Mouse (Mus musculus) liver, embryonic 11.5 days (tissue): ENCODE measurements around the gene Trappc12. TPM values are rescaled to one million over a fixed set of nuclear protein-coding genes. Genes with fewer than 3 reads are reported as not detected.

ENCODE experiments used
- ATAC-seq: fragments of 200-750 bp; cut with Nextera tagmentation; replicated peaks from 2 replicates; pipeline ENCODE4 v1.8.0; 2017; ENCODE audit warnings: moderate number of reproducible peaks, mild to moderate bottlenecking, moderate TSS enrichment, moderate library complexity; ENCODE audit not compliant: low FRiP score
- DNase-seq: peaks from one replicate; pipeline ENCODE4 v3.0.0-alpha.2; 2017; ENCODE audit warnings: low spot score
- H3K27ac ChIP-seq: fragments of 300-500 bp; sonication (generic); 2 replicates; pipeline ENCODE4 v1.5.1; 2014; ENCODE audit warnings: mild to moderate bottlenecking, low read depth, low read length, control low read depth
- H3K27me3 ChIP-seq: fragments of 300-500 bp; sonication (generic); replicated peaks from 2 replicates; pipeline ENCODE4 v1.6.1; 2014; ENCODE audit warnings: low read length, mixed read lengths; ENCODE audit not compliant: control insufficient read depth, insufficient read depth
- H3K36me3 ChIP-seq: fragments of 300-500 bp; sonication (generic); 2 replicates; pipeline ENCODE4 v1.6.1; 2014; ENCODE audit warnings: mild to moderate bottlenecking, low read length, moderate library complexity, mixed read lengths; ENCODE audit not compliant: control insufficient read depth, insufficient read depth
- H3K4me1 ChIP-seq: fragments of 300-500 bp; sonication (generic); replicated peaks from 2 replicates; pipeline ENCODE4 v1.6.1; 2014; ENCODE audit warnings: low read length, mixed read lengths; ENCODE audit not compliant: control insufficient read depth, insufficient read depth
- H3K4me2 ChIP-seq: fragments of 300-500 bp; sonication (generic); 2 replicates; pipeline ENCODE4 v1.6.1; 2014; ENCODE audit warnings: mild to moderate bottlenecking, control low read depth, moderate library complexity
- H3K4me3 ChIP-seq: fragments of 300-500 bp; sonication (generic); 2 replicates; pipeline ENCODE4 v1.5.1; 2014; ENCODE audit warnings: low read depth, low read length, control low read depth
- H3K9ac ChIP-seq: fragments of 300-500 bp; sonication (generic); 2 replicates; pipeline ENCODE4 v1.6.1; 2014; ENCODE audit warnings: low read depth, low read length, control low read depth
- H3K9me3 ChIP-seq: fragments of 300-500 bp; sonication (generic); 2 replicates; pipeline ENCODE4 v1.6.1; 2016; ENCODE audit warnings: low read length, inconsistent platforms, mixed read lengths; ENCODE audit not compliant: control insufficient read depth
- WGBS: fragments of 180-500 bp; shearing (Covaris S2); extraction: QIAGEN DNeasy Blood & Tissue Kit; methylation state at CpG from one replicate; pipeline ENCODE4 v1.1.7; 2014; 5-methylcytosine and 5-hydroxymethylcytosine counted together
- polyA plus RNA-seq: library from polyadenylated mRNA; unstranded; fragments of >200 nt; fragmentation: Nextera tagmentation; extraction: Ambion mirVana; gene quantifications from 2 replicates; pipeline ENCODE4 v1.2.1, GENCODE M21; 2014

The Trappc12 gene
- polyA plus RNA-seq, 1 experiment from 2014 or later: 43.2 TPM

DNA sequence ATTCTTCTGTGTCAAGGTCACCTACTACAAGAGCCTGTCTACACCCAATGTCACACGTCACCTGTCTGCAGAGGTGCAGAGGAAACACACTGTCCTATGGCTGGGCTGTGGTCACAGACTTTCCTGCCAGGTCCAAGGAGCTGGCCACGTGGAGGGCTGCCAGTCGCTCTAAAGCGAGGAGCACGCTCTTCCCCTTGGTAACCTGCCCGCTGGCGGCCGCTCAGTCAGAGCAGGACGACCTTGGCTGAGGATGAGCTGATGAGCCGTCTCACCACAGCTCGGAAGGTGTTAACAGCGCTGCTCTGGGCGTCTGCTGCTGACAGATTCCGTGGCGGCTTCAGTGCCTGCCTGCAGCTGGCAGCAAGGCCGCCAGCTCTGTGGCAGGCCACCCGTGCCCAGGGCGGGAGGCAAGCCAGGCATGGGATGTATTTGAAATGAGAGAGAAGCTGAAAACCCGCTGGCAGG is 49.7 kb downstream of the Trappc12 start:
- H3K36me3 ChIP-seq: peaks cover 2% of the 10 kb centered on the region; the same call in 1 of the 2 replicates
- 78% methylated on average over 19 of the region's 19 CpGs for WGBS
- H3K9me3 ChIP-seq: no peaks in the 10 kb centered on the region
- no peak overlapping the region for H3K9ac ChIP-seq
- DNase-seq (no peak), ATAC-seq (no peak)
- H3K4me1 ChIP-seq: no peaks in the 10 kb centered on the region
- H3K27me3 ChIP-seq: no peaks in the 10 kb centered on the region
- no peak overlapping the region for H3K4me3 ChIP-seq
- 0 out of 2 replicates have a peak overlapping the region, but pooled peaks have one; percentile 10 for H3K27ac ChIP-seq
- H3K4me2 ChIP-seq: no peak overlapping the region

DNA sequence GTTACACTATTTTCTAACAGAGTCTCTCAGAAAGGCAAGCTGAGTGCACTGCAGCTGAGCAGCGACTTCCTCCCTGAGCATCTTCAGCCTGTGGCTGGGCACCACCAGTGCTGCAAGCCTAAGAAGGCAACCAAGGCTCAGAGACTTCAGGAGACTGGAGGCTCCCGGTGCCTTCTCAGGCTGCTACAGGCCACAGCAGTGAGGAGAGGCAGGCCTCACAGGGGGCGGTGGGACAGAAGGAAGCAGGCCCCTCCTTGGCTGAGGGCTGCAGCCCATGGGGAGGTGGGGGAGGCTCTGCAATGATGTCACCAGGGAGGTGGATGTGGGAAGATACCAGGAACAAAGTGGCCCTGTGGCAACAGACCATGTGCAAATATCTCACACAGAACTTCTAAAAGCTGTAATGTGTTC is 50.2 kb downstream of the Trappc12 start:
- no peak overlapping the region for H3K9ac ChIP-seq
- 51% methylated on average over 3 of the region's 3 CpGs for WGBS
- no peaks in the 10 kb centered on the region; the same call in 1 of the 2 replicates for H3K36me3 ChIP-seq
- H3K4me3 ChIP-seq: no peak overlapping the region
- H3K4me2 ChIP-seq: no peak overlapping the region
- no peaks in the 10 kb centered on the region for H3K9me3 ChIP-seq
- no peak overlapping the region for H3K27ac ChIP-seq
- no peaks in the 10 kb centered on the region for H3K27me3 ChIP-seq
- DNase-seq (no peak), ATAC-seq (no peak)
- H3K4me1 ChIP-seq: no peaks in the 10 kb centered on the region

DNA sequence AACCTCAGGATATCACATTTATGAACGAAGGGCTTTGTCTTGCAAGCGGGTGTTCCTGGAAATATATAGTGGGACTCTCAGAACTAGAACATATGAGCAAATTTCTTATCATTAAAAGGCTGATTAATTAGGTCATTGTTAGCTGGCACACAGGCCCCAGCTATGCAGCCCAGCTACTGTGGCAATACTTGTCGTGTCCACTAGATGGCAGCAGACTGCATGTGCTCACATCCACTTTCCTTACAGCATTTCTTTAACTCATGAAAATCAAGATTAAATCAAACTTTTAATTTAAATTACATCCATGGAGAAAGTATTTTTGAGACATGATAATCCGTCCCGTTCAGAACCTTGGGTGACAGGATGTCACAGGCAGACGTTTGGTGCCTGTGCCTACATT is 50.6 kb downstream of the Trappc12 start:
- ATAC-seq (no peak), DNase-seq (no peak)
- Histone ChIP-seq H3K27me3 (no peaks in the 10 kb centered on the region), H3K4me2 (no peak overlapping the region), H3K4me3 (no peak overlapping the region), H3K9me3 (no peaks in the 10 kb centered on the region), H3K36me3 (no peaks in the 10 kb centered on the region; the same call in 1 of the 2 replicates), H3K4me1 (no peaks in the 10 kb centered on the region), H3K27ac (no peak overlapping the region), H3K9ac (no peak overlapping the region)
- WGBS: 17% methylated on average over 6 of the region's 6 CpGs

DNA sequence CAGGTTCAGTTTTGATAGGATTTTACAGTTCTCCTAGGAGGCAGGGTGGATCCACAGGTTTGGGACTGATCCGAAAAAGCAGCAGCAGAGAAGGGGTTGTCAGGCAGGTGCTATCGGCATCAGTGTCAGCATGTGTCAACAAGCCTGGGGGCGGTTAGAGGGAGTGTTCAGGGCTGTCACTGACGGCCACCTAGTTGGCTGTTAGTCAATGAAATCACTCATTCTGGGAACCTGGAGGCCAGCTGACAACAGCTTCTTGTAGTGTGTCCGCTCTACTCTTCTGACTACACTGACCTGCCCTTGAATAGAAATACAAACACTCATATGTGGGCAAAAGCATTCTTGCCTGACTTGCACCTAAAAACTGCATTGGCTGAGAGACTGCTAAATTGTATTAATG is 51.2 kb downstream of the Trappc12 start:
- Histone ChIP-seq H3K9ac (no peak overlapping the region), H3K27ac (no peak overlapping the region), H3K4me3 (no peak overlapping the region), H3K27me3 (no peaks in the 10 kb centered on the region), H3K4me2 (no peak overlapping the region), H3K36me3 (no peaks in the 10 kb centered on the region; the same call in 1 of the 2 replicates), H3K9me3 (no peaks in the 10 kb centered on the region), H3K4me1 (0 out of 2 replicates have a peak, but pooled peaks cover 2% of the 10 kb centered on the region)
- no peak for ATAC-seq
- no peak for DNase-seq
- WGBS: 72% methylated on average over 5 of the region's 5 CpGs

DNA sequence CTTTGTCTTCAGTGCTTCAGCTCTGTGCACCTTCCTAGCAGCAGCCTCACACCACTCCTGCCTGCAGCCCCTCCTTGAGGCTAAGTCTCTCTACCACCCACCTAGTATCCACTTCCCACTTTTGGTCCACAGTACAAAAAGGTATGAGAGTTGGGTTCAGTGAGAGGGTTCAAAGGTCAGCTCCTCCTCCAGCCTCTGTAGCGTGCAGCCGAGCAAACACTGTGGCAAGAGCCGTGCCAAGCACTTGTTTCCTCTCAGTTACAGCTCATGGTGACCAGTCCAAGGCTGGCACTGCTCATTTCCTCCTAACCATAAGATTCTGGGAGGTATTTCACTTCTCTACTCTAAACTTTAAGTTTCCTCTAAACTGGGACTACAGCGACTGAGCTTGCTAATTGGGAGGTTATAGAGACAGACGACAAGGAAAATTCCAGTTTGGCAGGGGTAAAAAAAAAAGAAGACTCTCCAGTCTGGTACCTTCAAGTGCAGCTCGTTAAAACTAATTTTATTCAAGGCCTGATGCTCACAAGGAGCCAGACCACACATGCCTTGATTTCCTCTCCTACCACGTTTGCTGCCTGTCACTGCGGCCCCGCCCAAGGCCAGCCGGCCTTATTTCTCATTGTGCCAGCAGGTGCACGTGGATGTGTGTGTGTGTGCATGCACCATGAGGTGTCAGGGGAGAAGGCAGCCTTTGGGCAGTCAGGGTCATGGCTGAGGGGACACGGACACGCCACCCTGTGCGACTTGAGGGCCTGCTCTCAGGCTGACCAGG is 52.3 kb downstream of the Trappc12 start:
- Histone ChIP-seq H3K36me3 (no peaks in the 10 kb centered on the region; the same call in 1 of the 2 replicates), H3K4me3 (no peak overlapping the region), H3K4me1 (0 out of 2 replicates have a peak, but pooled peaks cover 2% of the 10 kb centered on the region), H3K4me2 (no peak overlapping the region; the same call in 1 of the 2 replicates), H3K9me3 (no peaks in the 10 kb centered on the region), H3K27ac (no peak overlapping the region), H3K9ac (no peak overlapping the region), H3K27me3 (no peaks in the 10 kb centered on the region)
- WGBS: 82% methylated on average over 14 of the region's 14 CpGs
- ATAC-seq (peak; percentile 15; the same call in 1 of the 2 replicates), DNase-seq (no peak)

DNA sequence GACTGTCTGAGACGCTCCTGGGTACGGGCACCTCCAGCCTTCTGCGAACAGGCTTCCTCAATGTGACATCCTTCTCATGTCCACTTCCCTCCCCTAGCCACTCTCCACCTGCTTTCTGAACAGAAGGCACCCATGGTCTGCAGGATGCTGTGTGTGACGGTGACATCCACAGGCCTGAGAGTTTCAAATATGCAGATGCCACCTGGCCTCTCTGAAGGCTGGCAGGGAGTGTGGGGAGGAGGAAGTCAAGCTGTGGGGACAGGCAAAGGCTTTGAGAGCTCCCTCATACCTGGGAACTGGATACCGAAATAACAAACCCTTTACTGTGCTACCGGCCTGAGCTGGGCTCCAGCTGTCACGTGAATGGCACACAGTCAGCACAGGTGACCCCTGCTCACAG is 55.5 kb downstream of the Trappc12 start:
- 83% methylated on average over 7 of the region's 7 CpGs for WGBS
- Histone ChIP-seq H3K9ac (no peak overlapping the region), H3K27me3 (no peaks in the 10 kb centered on the region), H3K9me3 (no peaks in the 10 kb centered on the region), H3K36me3 (peaks cover 4% of the 10 kb centered on the region; the same call in 1 of the 2 replicates), H3K4me1 (0 out of 2 replicates have a peak, but pooled peaks cover 2% of the 10 kb centered on the region), H3K4me3 (no peak overlapping the region), H3K27ac (no peak overlapping the region), H3K4me2 (no peak overlapping the region)
- DNase-seq: no peak
- ATAC-seq: no peak

DNA sequence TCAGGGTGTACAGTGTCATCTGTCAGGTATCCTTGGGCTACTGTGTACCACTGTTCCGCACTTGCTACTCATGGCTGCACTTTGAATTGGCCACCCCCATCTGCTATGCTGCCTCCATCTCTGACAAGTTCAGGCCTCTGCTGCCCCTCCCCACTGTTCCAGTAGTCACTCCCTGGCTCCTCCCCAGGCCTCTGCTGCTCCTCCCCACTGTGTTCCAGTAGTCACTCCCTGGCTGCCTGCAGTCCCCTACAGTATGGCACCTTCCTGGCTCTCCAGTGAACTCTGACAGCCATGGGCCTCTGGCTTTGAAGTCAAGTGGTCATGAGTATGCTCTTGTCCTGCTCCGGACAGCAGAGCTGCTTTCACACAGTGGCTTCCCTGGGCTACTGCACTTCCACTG is 56.0 kb downstream of the Trappc12 start:
- Histone ChIP-seq H3K4me3 (no peak overlapping the region), H3K27ac (no peak overlapping the region), H3K27me3 (no peaks in the 10 kb centered on the region), H3K4me2 (no peak overlapping the region), H3K4me1 (0 out of 2 replicates have a peak, but pooled peaks cover 2% of the 10 kb centered on the region), H3K9me3 (no peaks in the 10 kb centered on the region), H3K9ac (no peak overlapping the region), H3K36me3 (peaks cover 5% of the 10 kb centered on the region; the same call in 1 of the 2 replicates)
- DNase-seq: no peak
- ATAC-seq: no peak
- 90% methylated on average over 2 of the region's 2 CpGs for WGBS

DNA sequence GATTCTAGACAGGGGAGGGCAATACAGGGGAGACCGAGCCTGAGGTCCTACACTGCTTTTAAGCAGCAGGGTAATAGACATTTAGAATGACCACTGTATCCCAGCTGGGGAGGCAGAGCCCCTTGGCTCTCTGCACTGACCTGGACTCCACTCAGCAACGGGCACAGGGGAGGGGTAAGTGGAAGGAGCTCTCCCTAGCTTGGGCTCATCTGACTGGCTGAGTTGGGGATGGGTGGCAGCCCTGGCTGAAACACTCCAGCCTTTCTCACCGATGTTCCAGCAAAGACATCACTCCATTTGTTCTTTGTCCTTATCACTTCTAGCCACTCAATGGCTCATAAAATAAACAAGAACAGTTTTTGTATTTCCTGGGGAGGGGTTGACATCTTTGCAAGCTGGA is 56.5 kb downstream of the Trappc12 start:
- Histone ChIP-seq H3K27me3 (no peaks in the 10 kb centered on the region), H3K4me3 (no peak overlapping the region), H3K36me3 (peaks cover 5% of the 10 kb centered on the region; the same call in 1 of the 2 replicates), H3K27ac (no peak overlapping the region), H3K4me1 (0 out of 2 replicates have a peak, but pooled peaks cover 2% of the 10 kb centered on the region), H3K4me2 (no peak overlapping the region), H3K9me3 (no peaks in the 10 kb centered on the region), H3K9ac (no peak overlapping the region)
- ATAC-seq (no peak), DNase-seq (no peak)
- 78% methylated on average over 3 of the region's 3 CpGs for WGBS
